Mouse (Mus musculus) lung, postnatal 14 days (tissue): ENCODE measurements around the gene Nfatc2.

Experiments
- DNase-seq: peaks from one replicate; pipeline ENCODE4 v3.0.0; 2021

Gene Nfatc2

DNA sequence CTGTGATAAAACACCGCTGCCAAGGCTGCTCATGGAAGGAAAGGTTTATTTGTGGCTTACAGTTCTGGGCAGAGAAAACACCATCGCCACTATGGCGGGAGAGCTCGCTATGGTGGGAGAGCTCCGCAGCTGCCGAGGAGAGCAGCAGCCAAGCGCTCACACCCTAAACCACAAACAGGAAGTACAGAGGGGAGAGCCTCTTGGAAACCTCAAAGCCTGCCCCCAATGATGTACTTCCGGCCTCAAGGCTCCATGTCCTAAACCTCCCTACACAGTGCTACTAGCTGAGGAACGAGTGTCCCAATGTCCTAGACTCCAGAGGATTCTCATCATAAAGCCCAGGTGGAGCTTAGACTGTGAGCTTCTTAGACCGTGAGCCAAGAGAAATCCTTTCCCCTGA is 171.9 kb downstream of the Nfatc2 start:
- DNase-seq = no peak

DNA sequence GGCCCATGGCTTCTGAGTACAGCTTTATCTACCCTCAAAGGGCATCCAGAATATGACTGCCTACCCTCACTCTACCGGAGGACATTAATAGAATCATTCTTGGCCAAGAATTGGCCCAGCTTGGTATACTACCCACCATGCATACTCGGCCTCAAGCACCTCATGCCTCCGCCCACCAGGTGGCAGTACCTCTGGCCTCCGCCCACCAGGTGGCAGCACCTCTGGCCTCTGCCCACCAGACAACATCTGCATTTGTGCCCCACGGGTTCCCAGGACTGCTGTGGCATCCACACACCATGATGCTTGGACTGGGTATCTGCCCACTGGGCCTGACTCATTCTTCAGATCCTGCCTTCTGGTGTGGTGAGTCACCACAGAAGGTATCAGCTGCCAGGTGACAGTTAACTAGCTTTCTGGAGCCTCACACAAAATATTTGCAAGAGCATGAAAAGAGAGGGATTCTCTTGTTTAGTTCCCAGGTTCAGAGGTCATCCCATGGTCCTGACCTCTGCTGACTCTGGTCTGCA is 173.0 kb downstream of the Nfatc2 start:
- DNase-seq = no peak
